Mouse (Mus musculus) lung, embryonic 14.5 days (tissue): ENCODE measurements around the gene Mrps11. TPM values are rescaled to one million over a fixed set of nuclear protein-coding genes. Genes with fewer than 3 reads are reported as not detected.
A peak's percentile ranks its signal among the peaks of the same experiment; 100 is the strongest.

Experiments used
- ATAC-seq: fragments of 200-750 bp; cut with Nextera tagmentation; 2 replicates; pipeline ENCODE4 v1.8.0; 2017; ENCODE audit warnings: mild to moderate bottlenecking, moderate TSS enrichment, moderate library complexity; ENCODE audit not compliant: insufficient read depth
- DNase-seq: peaks from one replicate; pipeline ENCODE4 v3.0.0-alpha.2; 2015
- H3K27ac ChIP-seq: fragments of 300-500 bp; sonication (generic); 2 replicates; pipeline ENCODE4 v1.5.1; 2014; ENCODE audit warnings: low read depth, mild to moderate bottlenecking, moderate library complexity
- H3K27me3 ChIP-seq: fragments of 300-500 bp; sonication (generic); 2 replicates; pipeline ENCODE4 v1.6.1; 2014; ENCODE audit warnings: low read length, control low read depth; ENCODE audit not compliant: insufficient read depth
- H3K36me3 ChIP-seq: fragments of 300-500 bp; sonication (generic); 2 replicates; pipeline ENCODE4 v1.6.1; 2014; ENCODE audit warnings: control low read depth; ENCODE audit not compliant: insufficient read depth
- H3K4me1 ChIP-seq: fragments of 300-500 bp; sonication (generic); 2 replicates; pipeline ENCODE4 v1.6.1; 2014; ENCODE audit warnings: antibody characterized with exemption, control low read depth; ENCODE audit not compliant: insufficient read depth
- H3K4me2 ChIP-seq: fragments of 300-500 bp; sonication (generic); 2 replicates; pipeline ENCODE4 v1.6.1; 2014; ENCODE audit warnings: mild to moderate bottlenecking
- H3K4me3 ChIP-seq: fragments of 300-500 bp; sonication (generic); 2 replicates; pipeline ENCODE4 v1.5.1; 2014; ENCODE audit warnings: low read depth, low read length
- H3K9ac ChIP-seq: fragments of 300-500 bp; sonication (generic); 2 replicates; pipeline ENCODE4 v1.6.1; 2014
- H3K9me3 ChIP-seq: fragments of 300-500 bp; sonication (generic); 2 replicates; pipeline ENCODE4 v1.6.1; 2016; ENCODE audit warnings: low read depth, low read length, control low read depth
- CTCF ChIP-seq: IDR thresholded peaks from 2 replicates; pipeline ENCODE4 v1.5.1; 2016; ENCODE audit warnings: antibody characterized with exemption, low read depth
- WGBS: fragments of 180-500 bp; shearing (Covaris S2); extraction: QIAGEN DNeasy Blood & Tissue Kit; methylation state at CpG from one replicate; pipeline ENCODE4 v1.1.7; 2014; 5-methylcytosine and 5-hydroxymethylcytosine counted together
- polyA plus RNA-seq: library from polyadenylated mRNA; unstranded; fragments of >200 nt; fragmentation: Nextera tagmentation; extraction: Ambion mirVana; gene quantifications from 2 replicates; pipeline ENCODE4 v1.2.1, GENCODE M21; 2014

Mrps11 gene
- polyA plus RNA-seq, 1 experiment from 2014 or later, result 77.6 TPM

DNA sequence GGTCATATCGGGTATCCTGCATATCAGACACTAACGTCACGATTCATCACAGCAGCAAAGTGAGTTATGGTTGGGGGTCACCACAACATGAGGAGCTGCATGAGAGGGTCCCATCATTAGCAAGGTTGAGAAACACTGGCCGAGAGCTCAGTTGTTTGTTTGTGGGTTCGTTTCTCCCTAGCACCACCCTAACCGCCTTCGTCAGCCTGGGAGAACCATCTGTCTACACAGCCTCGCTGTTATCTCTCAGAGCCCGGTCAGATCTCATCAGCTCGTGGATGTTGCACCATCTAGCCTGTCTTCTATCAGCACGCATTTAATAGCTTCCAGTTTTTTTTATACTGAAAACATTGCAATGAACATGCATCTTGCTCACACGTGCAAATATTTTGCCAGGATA, 35.4 kb downstream of the Mrps11 start:
- DNase-seq, result no peak
- Histone ChIP-seq H3K36me3 (peaks cover 8% of the 10 kb centered on the region; the same call in 1 of the 2 replicates), H3K27me3 (no peaks in the 10 kb centered on the region), H3K9ac (no peak overlapping the region), H3K4me2 (no peak overlapping the region), H3K4me1 (no peaks in the 10 kb centered on the region), H3K27ac (no peak overlapping the region), H3K4me3 (no peak overlapping the region), H3K9me3 (no peaks in the 10 kb centered on the region)
- TF ChIP-seq CTCF, result no peak
- ATAC-seq, result no peak
- WGBS, result 70% methylated on average over 12 of the region's 12 CpGs

- H3K27ac ChIP-seq, result no peak overlapping the region
- WGBS, result 44% methylated on average over 9 of the region's 9 CpGs
- no peaks in the 10 kb centered on the region for H3K4me1 ChIP-seq
- H3K36me3 ChIP-seq, result peaks cover 46% of the 10 kb centered on the region
- DNase-seq, result peak; percentile 4
- no peaks in the 10 kb centered on the region for H3K9me3 ChIP-seq
- TF ChIP-seq CTCF, result no peak
- no peaks in the 10 kb centered on the region for H3K27me3 ChIP-seq
- ATAC-seq, result 0 out of 2 replicates have a peak, but pooled peaks have one; percentile 24
- H3K4me3 ChIP-seq, result no peak overlapping the region
- H3K9ac ChIP-seq, result no peak overlapping the region
- no peak overlapping the region for H3K4me2 ChIP-seq
Measured at GRCm38 (mm10) chr7:78826682-78827385, 43.9 kb downstream of the Mrps11 start.

DNA sequence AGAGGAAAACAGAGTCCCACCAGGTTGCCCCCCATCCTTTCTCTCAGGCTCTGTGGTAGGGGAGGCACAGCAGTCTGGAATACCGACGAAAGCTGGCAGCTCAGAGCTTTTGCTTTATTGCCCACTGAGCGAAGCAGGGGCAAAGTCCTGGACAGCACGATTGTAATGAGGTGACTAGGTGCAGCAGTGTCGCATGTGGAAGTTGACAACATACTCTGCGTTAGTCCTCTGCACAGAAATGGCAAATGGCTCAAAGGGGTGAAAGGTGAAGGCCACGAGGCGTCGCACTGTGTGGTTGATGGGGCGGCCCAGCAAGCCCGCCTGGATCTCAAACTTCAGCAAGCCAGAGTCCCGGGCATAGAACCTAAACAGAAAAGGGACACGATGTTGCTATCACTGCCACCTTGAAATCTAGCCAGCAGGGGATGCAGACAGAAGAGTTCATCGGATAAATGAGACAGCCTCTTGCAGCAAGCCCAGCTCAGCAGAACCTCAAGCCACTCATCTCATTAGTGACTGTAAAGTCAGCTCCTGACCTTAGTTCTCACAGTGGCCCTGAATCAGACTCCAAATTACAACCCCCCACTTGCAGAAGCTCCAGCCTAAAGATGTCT, 44.9 kb downstream of the Mrps11 start:
- no peak for TF ChIP-seq CTCF
- H3K36me3 ChIP-seq, result peaks cover 46% of the 10 kb centered on the region
- no peak overlapping the region for H3K4me3 ChIP-seq
- no peaks in the 10 kb centered on the region for H3K27me3 ChIP-seq
- no peak overlapping the region for H3K27ac ChIP-seq
- no peaks in the 10 kb centered on the region for H3K9me3 ChIP-seq
- no peak overlapping the region for H3K4me2 ChIP-seq
- WGBS, result 76% methylated on average over 14 of the region's 14 CpGs
- DNase-seq (no peak), ATAC-seq (no peak)
- H3K4me1 ChIP-seq, result no peaks in the 10 kb centered on the region
- no peak overlapping the region for H3K9ac ChIP-seq

GRCm38 (mm10) chr7:78835656-78836055, 52.7 kb downstream of the Mrps11 start:
- Histone ChIP-seq H3K4me3 (no peak overlapping the region), H3K36me3 (peaks cover 48% of the 10 kb centered on the region), H3K27ac (no peak overlapping the region), H3K9me3 (no peaks in the 10 kb centered on the region), H3K27me3 (no peaks in the 10 kb centered on the region), H3K9ac (no peak overlapping the region), H3K4me2 (no peak overlapping the region), H3K4me1 (no peaks in the 10 kb centered on the region)
- no peak for TF ChIP-seq CTCF
- no peak for ATAC-seq
- 90% methylated on average over 4 of the region's 4 CpGs for WGBS
- DNase-seq, result no peak

DNA sequence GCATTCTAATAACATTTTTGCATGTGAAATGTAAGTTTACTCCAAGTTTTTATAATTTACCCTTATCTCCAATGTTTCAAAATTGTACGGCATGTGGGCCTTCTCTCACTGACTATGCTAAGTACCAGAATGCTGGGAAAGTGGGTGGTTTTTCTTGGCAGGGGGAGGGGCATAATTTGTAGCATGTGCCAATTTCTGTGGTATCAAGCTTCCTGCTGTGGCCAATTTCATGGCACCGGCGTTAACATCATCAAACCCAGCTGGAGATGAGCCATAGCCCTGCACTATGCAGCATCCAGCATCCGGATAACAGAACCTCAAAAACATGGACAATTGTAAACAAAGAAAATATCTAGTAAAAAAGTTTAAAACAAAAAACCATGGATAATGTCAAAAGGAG, 54.3 kb downstream of the Mrps11 start:
- Histone ChIP-seq H3K9me3 (no peaks in the 10 kb centered on the region), H3K9ac (no peak overlapping the region), H3K36me3 (peaks cover 61% of the 10 kb centered on the region), H3K4me1 (no peaks in the 10 kb centered on the region), H3K27me3 (no peaks in the 10 kb centered on the region), H3K4me3 (no peak overlapping the region), H3K27ac (no peak overlapping the region), H3K4me2 (no peak overlapping the region)
- DNase-seq (no peak), ATAC-seq (no peak)
- WGBS, result 80% methylated on average over 4 of the region's 4 CpGs
- no peak for TF ChIP-seq CTCF

GRCm38 (mm10) chr7:78841601-78842000, 58.7 kb downstream of the Mrps11 start:
- Histone ChIP-seq H3K9ac (no peak overlapping the region), H3K4me1 (0 out of 2 replicates have a peak, but pooled peaks cover 4% of the 10 kb centered on the region), H3K27me3 (no peaks in the 10 kb centered on the region), H3K9me3 (no peaks in the 10 kb centered on the region), H3K36me3 (peaks cover 53% of the 10 kb centered on the region), H3K27ac (no peak overlapping the region), H3K4me3 (no peak overlapping the region), H3K4me2 (no peak overlapping the region)
- DNase-seq (no peak), ATAC-seq (no peak)
- TF ChIP-seq CTCF, result no peak
- WGBS, result 82% methylated on average over 5 of the region's 5 CpGs

Other genes with a start within 250 kb of the Mrps11 start
- 0.36 and 1.1 TPM in 2 replicates for gene Ntrk3, start 45.1 kb upstream of the Mrps11 start, polyA plus RNA-seq
- 67.2 and 68.6 TPM in 2 replicates for gene Mrpl46, start 412 bp downstream of the Mrps11 start, polyA plus RNA-seq
- gene Det1, start 64.1 kb downstream of the Mrps11 start, polyA plus RNA-seq, result 19.7 and 22.0 TPM in 2 replicates
- gene Aen, start 112.7 kb downstream of the Mrps11 start, polyA plus RNA-seq, result 36.7 and 44.2 TPM in 2 replicates
- 2.8 and 4.0 TPM in 2 replicates for gene Isg20, start 130.3 kb downstream of the Mrps11 start, polyA plus RNA-seq